Mouse (Mus musculus): ENCODE measurements around the gene Pltp. TPM values are rescaled to one million over a fixed set of nuclear protein-coding genes. Genes with fewer than 3 reads are reported as not detected.
"Not testable (repeated sequence)": the region's sequence is repeated elsewhere in the genome, so short reads cannot be mapped to it uniquely, and the experiment has no call there.

Gene Pltp
- polyA plus RNA-seq, 1 experiment from 2014 or later: 16.2 TPM

DNA sequence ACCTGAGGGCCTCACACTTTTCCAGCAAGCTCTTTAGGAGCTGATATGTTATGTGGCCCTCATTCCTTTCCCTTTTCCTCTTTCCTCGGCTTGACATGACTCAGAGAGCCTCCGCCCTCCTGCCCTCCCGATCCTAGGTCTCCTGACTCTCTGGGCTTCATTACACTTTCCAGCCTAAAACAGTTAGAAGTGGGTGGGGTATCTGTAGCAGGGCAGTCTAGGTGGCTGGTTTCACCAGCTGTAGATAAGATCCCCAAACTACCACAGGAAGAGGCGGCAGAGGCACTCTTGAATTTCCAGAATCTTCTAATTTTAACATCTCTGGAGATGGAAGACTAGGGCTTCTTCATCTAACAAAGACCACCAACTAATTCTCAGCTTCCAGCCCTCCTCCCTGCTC is 7.1 kb upstream of the Pltp start:
- Histone ChIP-seq H3K4me3 (ENCODE audit: low read depth, low read length) (no peak overlapping the region), H3K4me1 (replicated peaks; ENCODE audit: control insufficient read depth, insufficient read depth, low read length) (no peaks in the 10 kb centered on the region), H3K9ac (ENCODE audit: low read depth, low read length) (no peak overlapping the region), H3K4me2 (replicated peaks; ENCODE audit: low read depth) (no peak overlapping the region), H3K27ac (ENCODE audit: low read depth, low read length) (no peak overlapping the region), H3K36me3 (ENCODE audit: control insufficient read depth, insufficient read depth) (no peaks in the 10 kb centered on the region), H3K9me3 (ENCODE audit: control insufficient read depth) (no peaks in the 10 kb centered on the region), H3K27me3 (replicated peaks; ENCODE audit: control insufficient read depth, insufficient read depth, low read length) (no peaks in the 10 kb centered on the region)
- no peak for ATAC-seq
- 40% methylated on average over 4 of the region's 4 CpGs for WGBS
- no peak for TF ChIP-seq CTCF (IDR thresholded peaks at IDR 0.05; ENCODE audit: low read depth)

- not testable (repeated sequence) for H3K27ac ChIP-seq (ENCODE audit: low read depth, low read length); H3K4me1 ChIP-seq (replicated peaks; ENCODE audit: control insufficient read depth, insufficient read depth, low read length); H3K36me3 ChIP-seq (ENCODE audit: control insufficient read depth, insufficient read depth); H3K4me3 ChIP-seq (ENCODE audit: low read depth, low read length); H3K4me2 ChIP-seq (replicated peaks; ENCODE audit: low read depth); ATAC-seq; H3K9me3 ChIP-seq (ENCODE audit: control insufficient read depth); H3K27me3 ChIP-seq (replicated peaks; ENCODE audit: control insufficient read depth, insufficient read depth, low read length); H3K9ac ChIP-seq (ENCODE audit: low read depth, low read length)
- 88% methylated on average over 8 of the region's 9 CpGs for WGBS
Measured at GRCm38 (mm10) chr2:164863411-164863810, 5.9 kb upstream of the Pltp start.

- WGBS: 46% methylated on average over 9 of the region's 9 CpGs
- peaks cover 6% of the 10 kb centered on the region for H3K27me3 ChIP-seq (replicated peaks; ENCODE audit: control insufficient read depth, insufficient read depth, low read length)
- peak overlapping the region; percentile 46; the same call in 1 of the 2 replicates for H3K27ac ChIP-seq (ENCODE audit: low read depth, low read length)
- no peak overlapping the region for H3K4me2 ChIP-seq (replicated peaks; ENCODE audit: low read depth)
- TF ChIP-seq CTCF (IDR thresholded peaks at IDR 0.05; ENCODE audit: low read depth): no peak
- H3K4me3 ChIP-seq (ENCODE audit: low read depth, low read length): no peak overlapping the region
- H3K9me3 ChIP-seq (ENCODE audit: control insufficient read depth): no peaks in the 10 kb centered on the region
- no peaks in the 10 kb centered on the region for H3K36me3 ChIP-seq (ENCODE audit: control insufficient read depth, insufficient read depth)
- peaks cover 4% of the 10 kb centered on the region; the same call in 1 of the 2 replicates for H3K4me1 ChIP-seq (replicated peaks; ENCODE audit: control insufficient read depth, insufficient read depth, low read length)
- no peak overlapping the region for H3K9ac ChIP-seq (ENCODE audit: low read depth, low read length)
- peak; percentile 32; the same call in 1 of the 2 replicates for ATAC-seq
Measured at GRCm38 (mm10) chr2:164862179-164862861, 4.8 kb upstream of the Pltp start.

- no peak overlapping the region for H3K4me3 ChIP-seq (ENCODE audit: low read depth, low read length)
- no peak overlapping the region for H3K9ac ChIP-seq (ENCODE audit: low read depth, low read length)
- H3K9me3 ChIP-seq (ENCODE audit: control insufficient read depth): no peaks in the 10 kb centered on the region
- no peaks in the 10 kb centered on the region for H3K36me3 ChIP-seq (ENCODE audit: control insufficient read depth, insufficient read depth)
- H3K27ac ChIP-seq (ENCODE audit: low read depth, low read length): no peak overlapping the region
- H3K27me3 ChIP-seq (replicated peaks; ENCODE audit: control insufficient read depth, insufficient read depth, low read length): peaks cover 17% of the 10 kb centered on the region
- ATAC-seq: no peak
- no peak for TF ChIP-seq CTCF (IDR thresholded peaks at IDR 0.05; ENCODE audit: low read depth)
- 68% methylated on average over 4 of the region's 4 CpGs for WGBS
- peaks cover 9% of the 10 kb centered on the region; the same call in 1 of the 2 replicates for H3K4me1 ChIP-seq (replicated peaks; ENCODE audit: control insufficient read depth, insufficient read depth, low read length)
- no peak overlapping the region for H3K4me2 ChIP-seq (replicated peaks; ENCODE audit: low read depth)
Measured at GRCm38 (mm10) chr2:164861094-164861493, 3.6 kb upstream of the Pltp start.

DNA sequence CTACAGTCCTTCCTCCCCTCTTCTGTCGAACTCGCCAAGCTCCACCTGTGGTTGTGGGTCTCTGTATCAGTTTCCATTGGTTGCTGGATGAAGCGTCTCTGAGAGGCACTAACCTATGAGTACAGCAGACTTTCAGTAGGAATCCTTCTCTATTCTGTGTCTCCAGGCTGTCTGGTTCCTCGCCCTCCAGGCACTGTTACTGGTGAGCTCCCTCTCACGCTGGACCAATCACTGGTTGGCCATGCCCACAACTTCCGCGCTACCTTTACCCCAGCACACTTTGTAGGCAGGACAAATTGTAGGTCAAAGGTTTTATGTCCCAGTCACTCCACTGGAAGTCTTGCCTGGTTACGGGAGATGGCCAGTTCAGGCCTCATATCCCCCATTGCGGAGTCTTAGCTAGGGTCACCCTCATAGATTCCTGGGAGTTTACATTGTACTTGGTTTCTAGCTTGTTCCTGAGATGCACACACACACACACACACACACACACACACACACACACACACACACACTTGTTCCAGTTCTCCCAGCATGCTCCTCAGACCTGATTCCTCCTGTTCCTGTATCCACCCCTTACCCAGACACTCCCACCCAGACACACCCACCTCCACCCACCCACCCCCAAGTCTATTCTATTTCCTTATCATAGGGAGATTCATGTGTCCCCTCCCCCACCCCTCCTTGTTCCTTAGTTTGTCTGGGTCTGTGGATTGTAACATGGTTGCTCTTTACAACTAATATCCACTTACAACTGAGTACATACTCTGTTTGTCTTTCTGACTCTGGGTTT is 2.3 kb upstream of the Pltp start:
- no peak for TF ChIP-seq CTCF (IDR thresholded peaks at IDR 0.05; ENCODE audit: low read depth)
- Histone ChIP-seq H3K4me2 (replicated peaks; ENCODE audit: low read depth) (peak overlapping the region; percentile 32), H3K36me3 (ENCODE audit: control insufficient read depth, insufficient read depth) (no peaks in the 10 kb centered on the region), H3K4me3 (ENCODE audit: low read depth, low read length) (no peak overlapping the region), H3K4me1 (replicated peaks; ENCODE audit: control insufficient read depth, insufficient read depth, low read length) (peaks cover 9% of the 10 kb centered on the region; the same call in 1 of the 2 replicates), H3K9ac (ENCODE audit: low read depth, low read length) (no peak overlapping the region), H3K27me3 (replicated peaks; ENCODE audit: control insufficient read depth, insufficient read depth, low read length) (peaks cover 22% of the 10 kb centered on the region), H3K27ac (ENCODE audit: low read depth, low read length) (no peak overlapping the region), H3K9me3 (ENCODE audit: control insufficient read depth) (no peaks in the 10 kb centered on the region)
- peak; percentile 74 for ATAC-seq
- 42% methylated on average over 9 of the region's 9 CpGs for WGBS

- Histone ChIP-seq H3K4me3 (ENCODE audit: low read depth, low read length) (no peak overlapping the region), H3K4me1 (replicated peaks; ENCODE audit: control insufficient read depth, insufficient read depth, low read length) (peaks cover 9% of the 10 kb centered on the region; the same call in 1 of the 2 replicates), H3K9ac (ENCODE audit: low read depth, low read length) (no peak overlapping the region), H3K27me3 (replicated peaks; ENCODE audit: control insufficient read depth, insufficient read depth, low read length) (peaks cover 26% of the 10 kb centered on the region), H3K9me3 (ENCODE audit: control insufficient read depth) (no peaks in the 10 kb centered on the region), H3K36me3 (ENCODE audit: control insufficient read depth, insufficient read depth) (no peaks in the 10 kb centered on the region), H3K27ac (ENCODE audit: low read depth, low read length) (no peak overlapping the region), H3K4me2 (replicated peaks; ENCODE audit: low read depth) (peak overlapping the region; percentile 32)
- ATAC-seq: no peak
- TF ChIP-seq CTCF (IDR thresholded peaks at IDR 0.05; ENCODE audit: low read depth): no peak
- 58% methylated on average over 2 of the region's 2 CpGs for WGBS
Measured at GRCm38 (mm10) chr2:164859155-164859554, 1.6 kb upstream of the Pltp start.

Data from intestine, postnatal 0 days (tissue).